9 mouse cellular contexts compared by ENCODE assay signal in the genomic region with DNA sequence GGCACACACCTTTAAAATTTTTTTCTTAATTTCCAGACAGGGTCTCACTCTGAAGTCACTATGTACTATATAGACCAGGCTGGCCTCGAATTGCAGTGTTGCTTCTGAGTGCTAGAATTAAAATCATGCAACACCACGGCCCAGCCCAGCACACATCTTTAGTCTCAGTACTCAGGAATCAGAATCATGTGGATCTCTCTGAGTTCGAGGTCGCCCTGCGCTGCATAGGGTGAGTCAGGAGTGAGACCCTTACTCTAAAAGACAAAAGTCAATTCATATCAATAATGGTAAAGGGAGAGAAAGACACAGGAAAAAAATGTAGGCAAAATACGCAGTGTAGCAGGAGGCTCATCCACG. TPM values are rescaled to one million over a fixed set of nuclear protein-coding genes. Genes with fewer than 3 reads are reported as not detected.
A peak's percentile ranks its signal among the peaks of the same experiment; 100 is the strongest.
DNase-seq lines count a peak whose midpoint lies in the region; ATAC-seq and TF ChIP-seq lines count a peak whose summit lies in the region.
"Had no signal": no experiment of that assay in that cellular context is flagged by ENCODE, and none has a peak within 500 bp of the region (broad histone marks: within the 10 kb centered on the region; RNA-seq: fewer than 3 reads in every experiment).

No protein-coding gene starts in this region.

- H3K36me3 ChIP-seq in embryonic facial prominence, embryonic 15.5 days: peaks cover 19% of the 10 kb centered on the region
- peaks cover 8% of the 10 kb centered on the region; the same call in 1 of the 2 replicates for H3K36me3 ChIP-seq in intestine, embryonic 16.5 days (ENCODE audit: control insufficient read depth, insufficient read depth, low read length)
- peaks cover 8% of the 10 kb centered on the region for H3K36me3 ChIP-seq in neural tube, embryonic 14.5 days (ENCODE audit: control insufficient read depth, insufficient read depth, low read length)

- no peak for DNase-seq in lung, adult 2 months
- no peak for DNase-seq in lung, adult 18-20 months
- DNase-seq in gastrocnemius, adult 8-10 months (ENCODE audit: low spot score in 2 of 2): no peak
- DNase-seq in layer of hippocampus, postnatal 36 days: no peak
- DNase-seq in right cerebral cortex, adult 18-20 months: no peak

- 0 out of 2 replicates have a peak, but pooled peaks have one; percentile 0 for ATAC-seq in embryonic facial prominence, embryonic 15.5 days (ENCODE audit: insufficient number of reproducible peaks, low FRiP score, low TSS enrichment, low read depth)
- ATAC-seq in intestine, embryonic 16.5 days: no peak
- peak; percentile 47 for ATAC-seq in neural tube, embryonic 14.5 days (ENCODE audit: low read depth)

- TF ChIP-seq POLR2A in lung, adult 2 months (IDR thresholded peaks at IDR 0.05; ENCODE audit: borderline replicate concordance, extremely low read depth, low read depth, low read length): no peak

- H3K27ac ChIP-seq in embryonic facial prominence, embryonic 15.5 days (replicated peaks): peak overlapping the region; percentile 82
- peak overlapping the region; percentile 88 for H3K27ac ChIP-seq in intestine, embryonic 16.5 days (ENCODE audit: low read length)
- H3K27ac ChIP-seq in neural tube, embryonic 14.5 days (ENCODE audit: low read depth, low read length): peak overlapping the region; percentile 88

- H3K27me3 ChIP-seq in embryonic facial prominence, embryonic 15.5 days: no peaks in the 10 kb centered on the region
- H3K27me3 ChIP-seq in intestine, embryonic 16.5 days (replicated peaks; ENCODE audit: control insufficient read depth, insufficient read depth, low read length): no peaks in the 10 kb centered on the region
- H3K27me3 ChIP-seq in neural tube, embryonic 14.5 days (ENCODE audit: control insufficient read depth, insufficient read depth, low read length): no peaks in the 10 kb centered on the region

- WGBS in lung, adult 2 months: 7% methylated on average over 7 of the region's 7 CpGs
- 10% methylated on average over 7 of the region's 7 CpGs for WGBS in embryonic facial prominence, embryonic 15.5 days
- 8% methylated on average over 7 of the region's 7 CpGs for WGBS in intestine, embryonic 16.5 days
- WGBS in neural tube, embryonic 14.5 days: 10% methylated on average over 7 of the region's 7 CpGs

- no peaks in the 10 kb centered on the region for H3K9me3 ChIP-seq in embryonic facial prominence, embryonic 15.5 days (replicated peaks)
- no peaks in the 10 kb centered on the region for H3K9me3 ChIP-seq in intestine, embryonic 16.5 days (ENCODE audit: control insufficient read depth, low read length)
- no peaks in the 10 kb centered on the region for H3K9me3 ChIP-seq in neural tube, embryonic 14.5 days (ENCODE audit: control insufficient read depth, low read length)

- no peak for TF ChIP-seq CTCF in lung, adult 2 months (IDR thresholded peaks at IDR 0.05; ENCODE audit: insufficient read depth, low read length)

- H3K4me1 ChIP-seq in lung, adult 2 months (ENCODE audit: control insufficient read depth, insufficient read depth, low read length): no peaks in the 10 kb centered on the region
- H3K4me1 ChIP-seq in embryonic facial prominence, embryonic 15.5 days: 0 out of 2 replicates have a peak, but pooled peaks cover 7% of the 10 kb centered on the region
- peaks cover 2% of the 10 kb centered on the region; the same call in 1 of the 2 replicates for H3K4me1 ChIP-seq in intestine, embryonic 16.5 days (ENCODE audit: control insufficient read depth, insufficient read depth, low read length)
- H3K4me1 ChIP-seq in neural tube, embryonic 14.5 days (ENCODE audit: control insufficient read depth, insufficient read depth, low read length): peaks cover 5% of the 10 kb centered on the region; the same call in 1 of the 2 replicates

- H3K4me3 ChIP-seq in lung, adult 2 months (replicated peaks; ENCODE audit: extremely low read depth, low read depth, low read length): peak overlapping the region; percentile 79
- H3K4me3 ChIP-seq in embryonic facial prominence, embryonic 15.5 days (replicated peaks): peak overlapping the region; percentile 71
- peak overlapping the region; percentile 80 for H3K4me3 ChIP-seq in intestine, embryonic 16.5 days (ENCODE audit: low read length)
- H3K4me3 ChIP-seq in neural tube, embryonic 14.5 days (ENCODE audit: low read depth, low read length): peak overlapping the region; percentile 79

- peak overlapping the region; percentile 64 for H3K9ac ChIP-seq in embryonic facial prominence, embryonic 15.5 days
- peak overlapping the region; percentile 87 for H3K9ac ChIP-seq in intestine, embryonic 16.5 days (ENCODE audit: low read depth, low read length)
- peak overlapping the region; percentile 79 for H3K9ac ChIP-seq in neural tube, embryonic 14.5 days (replicated peaks; ENCODE audit: low read depth, low read length)

- peak overlapping the region; percentile 84 for H3K4me2 ChIP-seq in embryonic facial prominence, embryonic 15.5 days (replicated peaks)
- H3K4me2 ChIP-seq in intestine, embryonic 16.5 days (ENCODE audit: low read depth, low read length): peak overlapping the region; percentile 86
- peak overlapping the region; percentile 61 for H3K4me2 ChIP-seq in neural tube, embryonic 14.5 days (ENCODE audit: low read depth, low read length)

RNA-seq across cellular contexts. Expression of gene Mrpl4, which starts 0.3 kb away (rescaled TPM):
- polyA plus RNA-seq in lung, adult 2 months (2012; rRNA removed): 113 and 130 TPM in 2 replicates
- polyA plus RNA-seq in embryonic facial prominence, embryonic 15.5 days (2015; fragmentation: Nextera tagmentation; extraction: Ambion mirVana): 122 and 126 TPM in 2 replicates
- 165 and 181 TPM in 2 replicates for polyA plus RNA-seq in intestine, embryonic 16.5 days (2015; fragmentation: Nextera tagmentation; extraction: Ambion mirVana)
- polyA plus RNA-seq in neural tube, embryonic 14.5 days (2014; fragmentation: Nextera tagmentation; extraction: Ambion mirVana): 103 and 115 TPM in 2 replicates
- 10 to 100 TPM; 53.7 to 58.9 (median 55.7) TPM for total RNA-seq in gastrocnemius, adult 8-10 months (2022)
- 10 to 100 TPM; 61.1 to 65.8 TPM for total RNA-seq in layer of hippocampus, postnatal 36 days (2021)

RNA-seq across cellular contexts. Expression of gene Icam1, which starts 13.5 kb away (rescaled TPM):
- polyA plus RNA-seq in lung, adult 2 months (2012; rRNA removed): 332 and 372 TPM in 2 replicates
- polyA plus RNA-seq in embryonic facial prominence, embryonic 15.5 days (2015; fragmentation: Nextera tagmentation; extraction: Ambion mirVana): 20.7 and 21.7 TPM in 2 replicates
- polyA plus RNA-seq in intestine, embryonic 16.5 days (2015; fragmentation: Nextera tagmentation; extraction: Ambion mirVana): 12.7 and 13.7 TPM in 2 replicates
- 1.4 and 3.6 TPM in 2 replicates for polyA plus RNA-seq in neural tube, embryonic 14.5 days (2014; fragmentation: Nextera tagmentation; extraction: Ambion mirVana)
- 1 to 10 TPM; 1.3 to 2.3 (median 1.4) TPM for total RNA-seq in gastrocnemius, adult 8-10 months (2022)
- 1 to 10 TPM; 1.9 to 3.6 TPM for total RNA-seq in layer of hippocampus, postnatal 36 days (2021)

RNA-seq across cellular contexts. Expression of gene S1pr2, which starts 25.7 kb away (rescaled TPM):
- 24.2 and 32.1 TPM in 2 replicates for polyA plus RNA-seq in lung, adult 2 months (2012; rRNA removed)
- polyA plus RNA-seq in embryonic facial prominence, embryonic 15.5 days (2015; fragmentation: Nextera tagmentation; extraction: Ambion mirVana): 61.8 and 68.5 TPM in 2 replicates
- polyA plus RNA-seq in intestine, embryonic 16.5 days (2015; fragmentation: Nextera tagmentation; extraction: Ambion mirVana): 24.3 and 24.4 TPM in 2 replicates
- polyA plus RNA-seq in neural tube, embryonic 14.5 days (2014; fragmentation: Nextera tagmentation; extraction: Ambion mirVana): 7.4 and 8.7 TPM in 2 replicates
- 1 to 10 TPM in 1 of 4 experiments, under 1 TPM in 3; 0.46 to 1.1 (median 0.74) TPM for total RNA-seq in gastrocnemius, adult 8-10 months (2022)
- 1 to 10 TPM; 1.2 to 2.8 TPM for total RNA-seq in layer of hippocampus, postnatal 36 days (2021)

RNA-seq across cellular contexts. Expression of gene Icam4, which starts 26.9 kb away (rescaled TPM):
- 1.8 and 1.9 TPM in 2 replicates for polyA plus RNA-seq in lung, adult 2 months (2012; rRNA removed)
- polyA plus RNA-seq in embryonic facial prominence, embryonic 15.5 days (2015; fragmentation: Nextera tagmentation; extraction: Ambion mirVana): 0.59 and 1.0 TPM in 2 replicates
- 1.8 and 5.4 TPM in 2 replicates for polyA plus RNA-seq in intestine, embryonic 16.5 days (2015; fragmentation: Nextera tagmentation; extraction: Ambion mirVana)
- 0.27 TPM in 1 of 2 replicates, not detected in the other for polyA plus RNA-seq in neural tube, embryonic 14.5 days (2014; fragmentation: Nextera tagmentation; extraction: Ambion mirVana)
- 1 to 10 TPM; 1.3 to 2.7 (median 1.8) TPM for total RNA-seq in gastrocnemius, adult 8-10 months (2022)
- 1 to 10 TPM in 1 of 2 experiments, under 1 TPM in 1; 0.63 to 1.2 TPM for total RNA-seq in layer of hippocampus, postnatal 36 days (2021)

RNA-seq across cellular contexts. Expression of gene Icam5, which starts 29.6 kb away (rescaled TPM):
- 0.69 and 0.77 TPM in 2 replicates for polyA plus RNA-seq in lung, adult 2 months (2012; rRNA removed)
- polyA plus RNA-seq in embryonic facial prominence, embryonic 15.5 days (2015; fragmentation: Nextera tagmentation; extraction: Ambion mirVana): 0.20 TPM in 2 replicates
- 0.09 and 0.10 TPM in 2 replicates for polyA plus RNA-seq in intestine, embryonic 16.5 days (2015; fragmentation: Nextera tagmentation; extraction: Ambion mirVana)
- polyA plus RNA-seq in neural tube, embryonic 14.5 days (2014; fragmentation: Nextera tagmentation; extraction: Ambion mirVana): 1.3 and 1.6 TPM in 2 replicates
- total RNA-seq in gastrocnemius, adult 8-10 months (2022): under 1 TPM in 1 of 4 experiments, not detected in 3; 0.08 TPM
- 100 to 1,000 TPM; 360 to 373 TPM for total RNA-seq in layer of hippocampus, postnatal 36 days (2021)
- polyA plus RNA-seq: activated CD4-positive, CD25-positive, alpha-beta regulatory T cell, adult 4 months had no signal

Comparison
In these comparisons a context has a peak if more than half of its experiments do, and no peak if none do; other contexts are left out.
1. RNA of gene Icam1, which starts 13.5 kb away (polyA plus RNA-seq): 332 to 372 TPM in lung, adult 2 months; 20.7 to 21.7 TPM in embryonic facial prominence, embryonic 15.5 days, 12.7 to 13.7 TPM in intestine, embryonic 16.5 days and 1.4 to 3.6 TPM in neural tube, embryonic 14.5 days; every median in the first group is over 10 times any median in the second.
2. Peak in every context shown above with its lines, with median percentiles within 50 percentile points of each other: H3K4me3 ChIP-seq, H3K27ac ChIP-seq, H3K4me2 ChIP-seq and H3K9ac ChIP-seq.